Comparison of ENCODE assay signal across 10 mouse cellular contexts in the genomic region with DNA sequence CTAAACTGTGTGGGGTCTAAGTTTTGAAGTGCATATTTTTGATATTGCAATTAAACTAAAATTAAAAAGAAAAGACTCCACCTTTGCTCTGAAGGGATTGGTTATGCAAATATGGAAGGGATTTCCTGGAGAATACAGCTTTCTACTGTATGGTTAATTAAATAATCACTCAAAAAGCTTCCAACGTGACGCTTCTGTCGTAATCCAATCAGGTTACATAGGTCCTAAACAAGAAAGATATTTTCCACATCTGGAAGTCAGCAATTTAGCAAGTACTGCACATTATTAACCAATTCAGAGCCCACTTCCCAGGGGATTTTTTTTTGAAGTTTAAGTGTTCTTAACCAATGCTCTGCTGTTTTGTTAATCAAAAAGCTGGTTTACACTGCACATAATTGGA. TPM values are rescaled to one million over a fixed set of nuclear protein-coding genes. Genes with fewer than 3 reads are reported as not detected.
A peak's percentile ranks its signal among the peaks of the same experiment; 100 is the strongest.
DNase-seq lines count a peak whose midpoint lies in the region; ATAC-seq lines count a peak whose summit lies in the region.
"Had no signal": no experiment of that assay in that cellular context is flagged by ENCODE, and none has a peak within 500 bp of the region (broad histone marks: within the 10 kb centered on the region; RNA-seq: fewer than 3 reads in every experiment).

No protein-coding gene starts in this region.

- H3K9me3 ChIP-seq in hindbrain, embryonic 10.5 days = no peaks in the 10 kb centered on the region
- no peaks in the 10 kb centered on the region for H3K9me3 ChIP-seq in hindbrain, embryonic 11.5 days (ENCODE audit: control insufficient read depth, low read length)
- H3K9me3 ChIP-seq in forebrain, embryonic 16.5 days (ENCODE audit: control insufficient read depth, low read length) = no peaks in the 10 kb centered on the region
- no peaks in the 10 kb centered on the region for H3K9me3 ChIP-seq in midbrain, embryonic 12.5 days

- no peaks in the 10 kb centered on the region for H3K27me3 ChIP-seq in hindbrain, embryonic 10.5 days (ENCODE audit: insufficient read depth, poor library complexity, severe bottlenecking)
- H3K27me3 ChIP-seq in hindbrain, embryonic 11.5 days (ENCODE audit: control insufficient read depth, insufficient read depth, low read length) = no peaks in the 10 kb centered on the region
- no peaks in the 10 kb centered on the region for H3K27me3 ChIP-seq in forebrain, embryonic 16.5 days (replicated peaks; ENCODE audit: control insufficient read depth, insufficient read depth, low read length)
- H3K27me3 ChIP-seq in midbrain, embryonic 12.5 days = no peaks in the 10 kb centered on the region

- no peak overlapping the region for H3K4me2 ChIP-seq in hindbrain, embryonic 11.5 days (replicated peaks; ENCODE audit: low read depth, low read length)
- peak overlapping the region; percentile 71 for H3K4me2 ChIP-seq in forebrain, embryonic 16.5 days (ENCODE audit: low read length)
- peak overlapping the region; percentile 73 for H3K4me2 ChIP-seq in midbrain, embryonic 12.5 days (replicated peaks)

- no peak for DNase-seq in hindbrain, embryonic 10.5 days (ENCODE audit: low spot score)
- DNase-seq in hindbrain, embryonic 11.5 days (ENCODE audit: low spot score) = no peak
- peak; percentile 56 for DNase-seq in Muller cell, postnatal 12 days (ENCODE audit: inconsistent ontology term)
- no peak for DNase-seq in thymus, postnatal 10 days (ENCODE audit: low spot score in 2 of 2)
- DNase-seq in adrenal gland, adult 8-10 months = no peak
- no peak for DNase-seq in frontal cortex, postnatal 14 days (ENCODE audit: low spot score in 2 of 2)
- DNase-seq: cerebellum, adult 9-11 months; right cerebral cortex, postnatal 14 days had no signal

- no peak for ATAC-seq in hindbrain, embryonic 11.5 days (ENCODE audit: low FRiP score)
- ATAC-seq in forebrain, embryonic 16.5 days = no peak
- ATAC-seq in midbrain, embryonic 12.5 days (ENCODE audit: low FRiP score, low read depth) = no peak

- H3K27ac ChIP-seq in hindbrain, embryonic 10.5 days = peak overlapping the region; percentile 100
- H3K27ac ChIP-seq in hindbrain, embryonic 11.5 days (ENCODE audit: low read depth, low read length) = no peak overlapping the region
- peak overlapping the region; percentile 92 for H3K27ac ChIP-seq in forebrain, embryonic 16.5 days (ENCODE audit: low read length)
- peak overlapping the region; percentile 99; the same call in 1 of the 2 replicates for H3K27ac ChIP-seq in midbrain, embryonic 12.5 days (replicated peaks)

- WGBS in hindbrain, embryonic 10.5 days = 14% methylated on average over 3 of the region's 3 CpGs
- WGBS in hindbrain, embryonic 11.5 days = 14% methylated on average over 3 of the region's 3 CpGs
- 25% methylated on average over 3 of the region's 3 CpGs for WGBS in forebrain, embryonic 16.5 days
- 3% methylated on average over 3 of the region's 3 CpGs for WGBS in midbrain, embryonic 12.5 days

- H3K4me3 ChIP-seq in hindbrain, embryonic 10.5 days = peak overlapping the region; percentile 94
- no peak overlapping the region for H3K4me3 ChIP-seq in hindbrain, embryonic 11.5 days (ENCODE audit: low read depth, low read length)
- H3K4me3 ChIP-seq in forebrain, embryonic 16.5 days (replicated peaks; ENCODE audit: low read length) = peak overlapping the region; percentile 85
- no peak overlapping the region for H3K4me3 ChIP-seq in midbrain, embryonic 12.5 days

- H3K4me1 ChIP-seq in hindbrain, embryonic 10.5 days (replicated peaks) = peaks cover 37% of the 10 kb centered on the region
- no peaks in the 10 kb centered on the region for H3K4me1 ChIP-seq in hindbrain, embryonic 11.5 days (replicated peaks; ENCODE audit: control insufficient read depth, insufficient read depth, low read length)
- H3K4me1 ChIP-seq in forebrain, embryonic 16.5 days (replicated peaks; ENCODE audit: control insufficient read depth, insufficient read depth, low read length) = peaks cover 20% of the 10 kb centered on the region
- H3K4me1 ChIP-seq in midbrain, embryonic 12.5 days = peaks cover 28% of the 10 kb centered on the region

- no peaks in the 10 kb centered on the region for H3K36me3 ChIP-seq in hindbrain, embryonic 10.5 days
- H3K36me3 ChIP-seq in hindbrain, embryonic 11.5 days (ENCODE audit: control insufficient read depth, insufficient read depth, low read length) = no peaks in the 10 kb centered on the region
- no peaks in the 10 kb centered on the region for H3K36me3 ChIP-seq in forebrain, embryonic 16.5 days (ENCODE audit: control insufficient read depth, insufficient read depth)
- H3K36me3 ChIP-seq in midbrain, embryonic 12.5 days = no peaks in the 10 kb centered on the region

- H3K9ac ChIP-seq in hindbrain, embryonic 11.5 days (ENCODE audit: low read depth, low read length) = no peak overlapping the region
- H3K9ac ChIP-seq in forebrain, embryonic 16.5 days (replicated peaks; ENCODE audit: low read depth, low read length) = no peak overlapping the region; the same call in 1 of the 2 replicates
- H3K9ac ChIP-seq in midbrain, embryonic 12.5 days (replicated peaks) = no peak overlapping the region

RNA-seq across cellular contexts. Expression of a gene that starts 3.3 kb away (rescaled TPM):
- 49.3 and 54.1 TPM in 2 replicates for polyA plus RNA-seq in hindbrain, embryonic 10.5 days (2016; fragmentation: Nextera tagmentation; extraction: Ambion mirVana)
- polyA plus RNA-seq in hindbrain, embryonic 11.5 days (2014; fragmentation: Nextera tagmentation; extraction: Ambion mirVana) = 57.7 and 58.8 TPM in 2 replicates
- 120 and 151 TPM in 2 replicates for polyA plus RNA-seq in forebrain, embryonic 16.5 days (2015; fragmentation: Nextera tagmentation; extraction: Ambion mirVana)
- 66.6 and 68.7 TPM in 2 replicates for polyA plus RNA-seq in midbrain, embryonic 12.5 days (2016; fragmentation: Nextera tagmentation; extraction: Ambion mirVana)
- 100 to 1,000 TPM; 131 to 156 (median 144) TPM for total RNA-seq in adrenal gland, adult 8-10 months (2022)

Comparison
In these comparisons a context has a peak if more than half of its experiments do, and no peak if none do; other contexts are left out.
1. H3K4me3 ChIP-seq: peak in hindbrain, embryonic 10.5 days (single experiment) and forebrain, embryonic 16.5 days (single experiment); none in hindbrain, embryonic 11.5 days (single experiment) and midbrain, embryonic 12.5 days (single experiment).